Mouse (Mus musculus): ENCODE results near the gene D630003M21Rik.

D630003M21Rik gene

DNA sequence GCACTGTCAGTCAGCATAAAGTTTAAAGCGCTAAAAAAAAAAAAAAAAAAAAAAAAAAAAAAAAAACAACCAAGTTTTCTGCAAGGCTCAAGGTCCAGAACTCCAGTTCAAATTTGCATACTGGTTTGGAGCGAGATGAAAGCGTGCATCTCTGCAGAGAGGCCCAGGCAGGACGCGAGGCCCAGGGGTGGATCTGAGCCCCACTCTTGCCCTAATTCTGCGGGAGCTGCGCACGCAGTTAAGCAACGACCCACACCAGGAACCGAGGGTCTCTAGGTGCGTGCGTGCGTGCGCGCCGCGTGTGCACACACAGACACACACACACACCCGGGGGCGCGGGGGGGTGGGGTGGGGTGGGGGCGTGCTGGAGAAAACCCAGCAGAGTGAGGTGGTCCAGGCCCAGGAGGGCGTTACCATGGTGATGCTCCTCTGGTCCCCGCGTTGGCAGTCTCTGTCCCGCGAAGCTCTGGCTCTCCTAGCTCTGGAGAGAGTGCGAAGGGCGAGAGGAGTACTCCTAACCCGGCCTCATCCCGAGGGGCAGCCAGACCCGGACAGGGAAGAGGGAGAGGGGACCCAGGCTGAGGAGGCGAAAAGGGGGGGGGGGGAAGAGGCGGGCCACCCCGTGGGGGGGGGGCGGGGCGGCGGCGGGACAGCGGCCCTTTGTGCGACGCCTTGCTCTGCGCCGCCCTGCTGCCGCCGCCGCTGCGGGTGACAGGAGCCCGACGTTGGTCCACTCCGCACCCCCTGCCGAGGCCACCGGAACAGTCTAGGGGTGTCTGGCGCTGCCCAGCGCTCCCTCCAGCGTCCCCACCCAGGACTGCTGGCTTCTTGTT lies at the start of gene D630003M21Rik:
TSS of gene D630003M21Rik (minus strand) at position 553 of the 833 bp plus-strand sequence.
- DNase-seq (ENCODE audit: extremely low spot score, low read depth, low spot score) = no peak

DNA sequence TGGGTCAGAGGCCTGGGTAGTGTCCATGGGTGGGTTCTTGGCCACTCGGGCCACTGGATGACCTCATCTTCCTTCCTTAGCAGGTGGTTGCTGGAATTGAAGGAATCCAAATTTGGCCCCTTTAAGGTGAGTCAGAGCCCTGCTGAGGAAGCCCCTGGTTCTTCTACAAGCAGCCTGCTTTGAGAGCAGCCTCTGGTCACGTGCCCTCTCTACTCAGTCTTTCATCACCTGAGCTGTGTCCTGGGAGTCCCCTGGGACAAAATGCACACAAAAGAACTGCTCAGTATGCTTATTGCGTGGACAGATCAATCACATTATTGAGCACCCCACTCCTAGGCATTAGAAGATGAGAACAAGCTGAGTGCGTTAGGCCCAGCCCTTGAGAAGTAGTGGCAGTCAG lies 47.9 kb upstream of the D630003M21Rik start:
- DNase-seq (ENCODE audit: extremely low spot score, low read depth, low spot score) = no peak

DNA sequence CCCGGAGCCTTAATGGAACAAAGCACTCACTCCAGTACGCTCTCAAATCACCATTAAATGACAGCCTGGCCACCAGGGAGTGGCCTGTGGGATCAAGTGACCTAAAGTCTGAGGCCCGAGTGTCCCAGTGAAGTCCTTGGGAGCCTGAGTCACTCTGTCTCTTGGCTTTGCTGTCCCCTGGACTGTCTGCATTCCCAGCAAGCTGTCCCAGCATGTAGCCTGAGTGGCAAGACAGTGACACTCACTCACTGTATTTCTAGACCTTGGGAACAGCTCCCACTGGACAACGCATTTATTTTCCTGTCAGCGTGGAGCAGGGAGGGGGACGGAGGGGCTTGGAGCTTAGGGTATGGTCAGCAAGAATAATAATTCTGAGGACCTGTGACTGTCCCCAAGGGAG lies 47.4 kb upstream of the D630003M21Rik start:
- no peak for DNase-seq (ENCODE audit: extremely low spot score, low read depth, low spot score)

DNA sequence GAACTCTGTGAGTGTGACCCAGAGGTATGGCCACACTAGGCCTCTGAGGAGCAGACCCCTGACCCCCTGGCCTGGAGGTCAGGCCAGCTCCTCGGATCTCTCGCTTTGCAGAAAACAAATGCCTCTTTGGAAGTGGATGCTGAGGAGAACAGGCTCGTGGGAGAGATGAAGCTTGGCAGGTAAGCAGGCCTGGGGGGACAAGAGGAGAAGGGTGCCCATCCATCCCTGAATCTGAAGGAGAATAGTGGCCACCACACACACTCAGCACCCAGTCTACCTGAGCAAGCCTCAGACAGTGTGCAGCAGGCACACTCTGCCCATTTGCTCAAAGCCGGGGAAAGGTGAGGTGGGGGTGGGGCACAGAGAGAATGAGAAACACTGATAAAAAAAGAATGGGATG lies 46.8 kb upstream of the D630003M21Rik start:
- DNase-seq (ENCODE audit: extremely low spot score, low read depth, low spot score) = no peak

DNA sequence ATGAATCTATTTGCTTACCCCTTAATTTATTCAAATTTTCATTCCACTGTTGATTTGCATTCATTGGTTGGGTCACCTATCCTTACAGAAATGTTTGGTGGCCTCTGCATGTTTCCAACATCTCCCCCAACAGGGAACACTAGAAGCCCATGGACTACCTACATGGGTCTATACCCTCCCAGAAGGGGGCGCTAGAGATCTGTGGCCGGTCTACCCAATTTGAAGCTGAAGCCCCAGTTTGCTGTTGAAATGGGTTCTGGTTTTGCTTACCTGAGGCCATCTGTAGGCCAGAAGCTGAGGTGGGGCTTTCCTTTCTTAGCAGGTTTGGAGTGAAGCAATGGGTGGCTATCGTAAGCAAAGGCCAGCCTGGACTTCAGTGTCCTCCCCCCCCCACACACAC lies 46.3 kb upstream of the D630003M21Rik start:
- no peak for DNase-seq (ENCODE audit: extremely low spot score, low read depth, low spot score)

DNA sequence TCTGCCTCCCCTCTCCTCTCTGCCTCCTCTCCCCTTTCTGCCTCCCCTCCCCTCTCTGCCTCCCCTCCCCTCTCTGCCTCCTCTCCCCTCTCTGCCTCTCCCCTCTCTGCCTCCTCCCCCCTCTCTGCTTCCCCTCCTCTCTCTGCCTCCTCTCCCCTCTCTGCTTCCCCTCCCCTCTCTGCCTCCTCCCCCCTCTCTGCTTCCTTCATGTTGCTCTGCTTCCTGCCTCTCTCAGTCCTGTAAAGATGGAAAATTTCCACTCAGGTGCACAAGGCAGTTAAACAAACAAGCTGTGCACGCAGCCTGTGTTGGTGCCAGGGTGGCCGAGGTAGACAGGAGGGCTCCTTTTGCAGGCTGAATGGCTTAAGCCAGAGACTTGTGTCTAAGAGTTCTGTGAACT lies 44.6 kb upstream of the D630003M21Rik start:
- no peak for DNase-seq (ENCODE audit: extremely low spot score, low read depth, low spot score)

DNA sequence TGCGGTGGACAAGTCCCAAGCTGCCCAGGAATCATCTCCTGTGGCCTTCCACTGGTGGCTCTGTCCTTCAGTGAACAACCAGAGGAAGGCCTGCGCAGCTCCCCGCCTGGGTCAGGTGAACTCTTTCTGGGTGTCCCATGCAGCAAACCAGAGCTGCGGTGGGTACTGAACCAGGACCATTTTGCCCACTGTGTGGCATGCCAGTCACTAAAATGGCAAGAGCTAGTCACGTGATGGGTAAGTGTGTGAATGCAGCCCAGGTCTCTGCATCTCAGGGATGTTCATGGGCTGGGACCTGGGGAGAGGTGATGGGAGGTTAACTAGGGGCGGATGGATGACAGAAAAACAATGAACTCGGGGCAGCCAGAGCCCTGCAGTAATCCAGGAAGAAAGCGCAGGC lies 41.0 kb upstream of the D630003M21Rik start:
- DNase-seq (ENCODE audit: extremely low spot score, low read depth, low spot score) = no peak

DNA sequence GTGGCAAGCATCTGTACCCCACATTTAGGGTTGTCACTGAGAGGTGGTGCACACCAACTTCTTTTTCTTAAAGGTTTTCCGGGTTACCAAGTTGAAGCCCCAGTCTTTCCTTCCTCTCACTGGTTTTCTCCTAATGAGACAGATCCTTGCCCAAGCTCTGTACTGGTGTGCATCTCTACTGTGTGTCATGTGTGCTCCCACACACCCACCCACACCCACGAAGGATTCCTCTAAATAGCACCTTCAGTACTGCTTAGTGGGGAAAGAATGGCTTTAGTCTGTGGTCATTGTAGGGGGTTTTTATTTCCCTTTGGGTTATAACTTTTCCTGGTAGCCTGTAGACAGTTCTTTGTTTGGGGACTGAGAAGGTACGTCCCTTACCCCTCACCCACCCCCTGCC lies 35.9 kb upstream of the D630003M21Rik start:
- no peak for DNase-seq (ENCODE audit: extremely low spot score, low read depth, low spot score)

DNA sequence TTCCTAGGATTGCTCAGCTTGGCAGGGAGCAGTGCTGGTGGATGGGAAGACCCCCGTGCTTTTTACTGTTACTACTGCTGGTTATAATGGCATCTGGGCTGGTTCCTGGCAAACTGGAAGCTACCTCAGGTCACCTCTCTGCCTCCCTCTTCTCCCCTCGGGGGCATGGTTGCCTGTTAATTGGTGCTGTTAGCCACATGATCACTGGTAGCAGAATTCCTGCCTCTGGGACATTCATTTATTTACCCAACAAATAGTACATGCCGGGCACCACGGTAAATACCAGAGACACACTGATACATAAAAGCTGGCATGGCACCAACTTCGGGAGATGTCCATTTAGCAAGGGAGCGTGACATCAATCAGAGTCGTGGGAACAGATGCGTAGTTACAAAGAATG lies 30.5 kb upstream of the D630003M21Rik start:
- no peak for DNase-seq (ENCODE audit: extremely low spot score, low read depth, low spot score)

DNA sequence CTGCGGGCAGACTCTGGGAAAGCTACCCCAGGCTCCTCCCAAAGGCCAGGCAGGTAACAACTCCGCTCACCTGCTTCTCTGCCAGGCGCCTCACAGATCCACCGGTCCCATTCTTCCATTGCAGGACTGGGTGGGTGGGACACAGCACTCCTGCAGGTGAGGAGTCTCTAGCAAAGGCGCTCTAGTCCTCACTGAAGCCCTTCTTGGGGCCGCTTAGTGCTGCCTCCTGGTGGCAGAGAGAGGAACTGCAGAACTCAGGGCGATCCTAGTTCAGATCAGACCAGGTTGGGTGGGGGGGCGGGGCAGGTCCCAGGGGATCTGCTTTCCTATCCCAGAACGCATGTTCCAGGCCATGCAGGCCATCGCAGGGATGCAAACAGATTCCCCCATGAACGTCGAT lies 29.8 kb upstream of the D630003M21Rik start:
- peak; percentile 60 for DNase-seq (ENCODE audit: extremely low spot score, low read depth, low spot score)

DNA sequence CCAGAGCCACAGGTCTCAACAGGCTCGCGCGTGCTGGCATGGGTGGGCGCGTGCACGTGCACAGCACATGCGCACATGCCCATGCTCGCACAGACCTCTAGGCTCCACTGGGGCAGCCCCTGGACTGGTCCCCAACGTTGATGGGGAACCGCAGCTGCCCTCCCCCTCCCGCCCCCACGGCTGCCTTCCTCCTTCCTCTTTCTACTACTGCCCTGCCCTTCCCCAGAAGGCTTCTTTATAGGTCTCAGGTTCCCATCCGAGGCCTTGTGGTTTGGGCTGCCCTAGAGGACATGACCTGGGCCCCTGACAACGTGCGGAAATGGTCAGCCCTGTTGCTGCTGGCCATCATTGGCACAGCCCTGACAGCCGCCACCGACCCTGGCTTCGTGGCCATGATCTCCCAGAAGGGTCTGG lies 29.0 kb upstream of the D630003M21Rik start, which contains the start of gene Bpi:
TSS of gene Bpi (plus strand) at position 90 of the 414 bp plus-strand sequence.
- DNase-seq (ENCODE audit: extremely low spot score, low read depth, low spot score) = no peak

DNA sequence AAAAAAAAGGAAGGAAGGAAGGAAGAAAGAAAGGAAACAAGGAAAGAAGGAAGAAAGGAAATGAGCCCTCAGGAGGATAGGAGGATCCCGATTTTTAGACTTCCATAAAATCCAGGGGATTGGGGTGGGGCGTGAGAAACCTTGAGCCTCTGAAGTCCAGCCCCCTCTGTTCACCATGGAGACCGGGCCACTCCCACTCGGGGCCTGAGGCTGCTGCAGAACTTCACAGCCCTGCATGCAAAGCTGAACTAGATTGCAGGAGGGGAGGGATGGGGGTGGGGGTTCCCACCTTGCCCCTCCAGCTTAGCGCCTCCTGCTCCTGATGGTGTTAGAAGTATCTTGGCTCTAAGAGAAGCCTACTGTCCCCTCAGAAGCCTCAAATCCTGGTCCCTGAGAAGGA lies 27.9 kb upstream of the D630003M21Rik start:
- no peak for DNase-seq (ENCODE audit: extremely low spot score, low read depth, low spot score)

DNA sequence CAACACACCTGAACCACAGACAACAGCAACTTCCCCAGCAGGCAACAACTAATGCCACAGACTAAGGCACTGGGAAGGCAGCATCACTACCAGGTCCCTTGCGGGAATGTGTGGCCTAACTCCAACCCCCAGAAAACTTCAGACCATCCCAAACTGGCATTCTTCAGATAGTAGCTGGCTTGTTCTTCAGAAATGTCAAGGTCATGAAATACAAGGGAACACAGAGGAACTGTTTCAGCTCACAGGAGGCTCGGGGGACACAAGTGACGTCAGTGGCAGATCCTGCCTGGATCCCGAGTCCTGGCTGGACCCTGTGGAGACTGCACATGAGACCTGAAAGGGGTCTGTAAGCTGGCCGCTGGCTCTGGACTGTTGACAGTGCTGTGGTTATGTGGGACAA lies 24.8 kb upstream of the D630003M21Rik start:
- no peak for DNase-seq (ENCODE audit: extremely low spot score, low read depth, low spot score)

DNA sequence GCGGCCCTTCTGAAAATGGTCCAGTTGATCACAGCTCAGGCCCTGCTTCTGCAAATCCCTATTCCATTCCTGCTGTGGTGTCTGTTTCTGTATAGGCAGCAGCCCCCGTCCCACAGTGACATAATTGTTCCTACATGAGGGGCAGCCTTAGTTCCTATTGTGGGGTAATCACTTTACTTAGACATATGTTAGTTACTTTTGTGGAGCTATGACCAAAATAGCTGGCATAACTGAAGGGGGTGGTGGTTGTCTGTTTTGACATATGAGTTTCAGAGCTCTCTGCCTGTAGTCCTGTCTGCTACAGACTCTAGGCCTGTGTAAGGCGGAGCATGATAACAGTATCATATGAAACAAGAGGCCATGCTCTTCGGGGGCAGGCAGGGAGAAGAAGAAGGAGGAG lies 21.5 kb upstream of the D630003M21Rik start:
- no peak for DNase-seq (ENCODE audit: extremely low spot score, low read depth, low spot score)

DNA sequence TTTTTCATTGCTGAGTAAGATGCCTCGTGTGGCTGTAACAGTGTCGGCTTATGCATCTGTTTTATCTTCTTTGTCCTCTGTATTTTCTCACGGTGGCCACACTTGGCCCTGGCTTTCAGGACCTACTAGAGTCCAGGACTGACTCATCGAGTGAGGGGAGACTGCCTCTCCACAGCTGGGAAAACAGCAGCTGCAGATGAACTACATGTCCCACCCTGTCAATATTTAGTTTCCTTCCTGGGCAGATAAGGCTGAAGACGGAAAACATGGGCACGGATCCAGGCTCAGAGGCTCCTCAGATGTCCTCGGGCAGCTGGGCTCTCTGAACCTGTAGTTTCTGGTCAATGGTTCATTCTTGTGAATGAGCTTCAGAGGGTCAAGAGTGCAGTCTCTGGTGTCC lies 19.3 kb upstream of the D630003M21Rik start:
- no peak for DNase-seq (ENCODE audit: extremely low spot score, low read depth, low spot score)

DNA sequence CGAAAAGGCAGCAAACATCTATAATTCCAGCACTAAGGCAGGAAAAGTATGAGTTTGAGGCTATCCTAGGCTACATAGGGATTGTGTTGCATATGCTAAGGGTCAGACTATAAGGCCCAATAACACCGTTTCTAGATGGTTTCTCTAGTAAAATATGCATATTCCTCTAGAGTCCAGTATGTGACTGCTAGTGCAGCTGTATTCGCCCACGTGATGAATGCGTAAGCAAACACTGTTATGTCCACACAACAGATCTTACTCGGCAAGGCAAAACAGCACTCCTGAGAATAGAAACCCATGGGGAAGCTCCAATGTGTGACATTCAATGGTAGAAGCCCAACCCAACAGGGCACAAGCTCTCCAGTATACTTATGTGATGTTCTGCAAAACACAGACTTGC lies 18.8 kb upstream of the D630003M21Rik start:
- no peak for DNase-seq (ENCODE audit: extremely low spot score, low read depth, low spot score)

DNA sequence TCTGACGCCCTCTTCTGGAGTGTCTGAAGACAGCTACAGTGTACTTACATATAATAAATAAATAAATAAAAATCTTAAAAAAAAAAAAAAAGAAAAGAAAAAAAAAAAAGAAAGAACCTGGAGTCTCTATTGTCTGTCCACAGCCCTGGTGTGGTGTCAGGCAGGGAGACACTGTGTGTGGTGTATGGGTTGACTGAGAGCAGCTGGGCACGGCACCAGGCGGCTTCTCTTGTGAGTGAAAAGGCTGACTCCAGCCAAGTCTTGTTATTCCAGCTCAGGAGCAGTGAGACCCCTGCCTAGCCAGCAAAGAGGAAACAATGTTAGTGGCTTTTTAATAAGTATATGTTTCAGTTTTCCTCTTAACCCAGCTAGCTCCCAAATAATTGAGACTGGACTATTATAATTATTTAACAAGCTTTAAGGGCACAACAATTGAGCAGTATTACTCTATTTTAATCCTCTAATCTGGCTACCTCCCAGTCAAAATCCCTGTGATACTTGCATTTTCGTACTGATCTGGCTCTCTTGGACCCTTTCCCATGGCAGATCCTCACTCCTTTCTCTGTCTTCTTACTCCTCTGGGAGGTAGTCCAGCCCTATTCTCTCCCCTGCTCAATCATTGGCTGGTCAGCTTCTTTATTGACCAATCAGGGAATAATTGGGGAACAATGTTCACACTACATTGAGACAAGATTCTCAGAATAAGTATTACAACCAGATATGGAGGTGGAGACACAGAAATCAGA lies 16.2 kb upstream of the D630003M21Rik start:
- no peak for DNase-seq (ENCODE audit: extremely low spot score, low read depth, low spot score)

DNA sequence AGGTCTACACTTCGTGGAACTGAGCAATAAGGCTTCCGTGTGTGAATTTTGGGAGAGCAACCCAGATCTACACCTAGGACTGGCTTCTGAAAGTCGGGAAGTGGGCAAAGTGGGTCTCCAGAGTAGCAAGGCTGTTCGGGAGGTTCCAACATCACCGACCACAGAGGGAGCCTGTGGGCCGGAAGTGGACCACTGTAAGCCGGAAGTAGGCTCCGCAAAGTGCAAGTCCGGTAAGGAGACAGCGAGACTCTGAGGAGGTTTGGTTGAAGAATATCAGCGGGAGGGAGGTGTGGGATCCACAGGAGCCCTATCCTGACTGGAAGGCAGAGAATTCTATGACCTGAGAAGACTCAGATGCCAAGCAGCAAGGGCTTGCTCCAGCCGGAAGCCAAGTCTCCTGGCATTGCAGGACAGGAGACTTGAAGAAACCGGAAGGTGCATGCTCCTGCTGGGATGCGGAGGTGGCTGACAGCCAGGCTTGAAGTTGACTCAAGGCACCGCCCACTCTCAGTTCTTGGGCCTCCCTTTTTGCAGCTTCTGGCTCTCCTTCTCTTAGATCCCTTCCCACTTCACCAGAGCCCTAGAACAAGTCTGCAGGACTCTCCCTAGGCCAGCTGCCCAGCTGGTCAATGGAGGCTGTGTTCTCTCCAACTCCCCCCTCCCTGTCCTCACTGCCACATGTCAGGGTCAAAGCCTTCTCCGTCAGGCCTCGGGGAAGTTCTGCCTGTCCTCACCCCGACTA lies 14.3 kb upstream of the D630003M21Rik start:
- DNase-seq (ENCODE audit: extremely low spot score, low read depth, low spot score) = no peak

DNA sequence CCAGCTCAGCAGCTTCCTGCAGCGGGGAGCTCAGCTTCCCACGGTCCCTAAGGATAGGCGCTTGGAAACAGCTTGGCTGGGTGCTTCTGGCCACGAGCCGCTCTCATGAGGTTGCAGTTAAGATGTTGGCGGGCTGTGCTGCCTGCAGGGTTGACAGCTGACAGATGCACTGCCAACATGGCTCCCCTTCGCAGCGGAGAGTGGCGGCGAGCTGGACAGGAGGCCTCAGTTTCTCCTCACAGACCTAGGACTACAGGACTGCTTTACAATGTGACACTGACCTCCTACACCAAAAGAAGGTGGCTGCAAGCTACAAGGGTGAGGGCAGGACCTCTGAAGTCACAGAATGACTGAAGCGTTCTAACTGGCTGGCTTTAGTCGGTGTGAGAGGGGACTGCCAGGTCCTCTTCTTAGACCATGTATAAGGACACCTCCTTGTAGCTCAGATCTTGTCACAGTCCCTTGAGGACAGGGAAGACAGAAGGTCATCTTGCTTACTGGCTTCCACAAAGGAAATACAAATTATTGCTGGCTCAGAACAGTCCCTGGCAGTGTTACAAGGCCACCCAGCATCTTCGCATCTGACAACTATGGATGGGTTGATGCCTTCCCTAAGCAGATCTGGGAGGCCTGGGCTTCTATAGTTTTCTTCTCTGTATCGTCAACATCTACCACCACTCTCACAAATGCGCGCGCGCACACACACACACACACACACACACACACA lies 13.3 kb upstream of the D630003M21Rik start:
- DNase-seq (ENCODE audit: extremely low spot score, low read depth, low spot score) = no peak

DNA sequence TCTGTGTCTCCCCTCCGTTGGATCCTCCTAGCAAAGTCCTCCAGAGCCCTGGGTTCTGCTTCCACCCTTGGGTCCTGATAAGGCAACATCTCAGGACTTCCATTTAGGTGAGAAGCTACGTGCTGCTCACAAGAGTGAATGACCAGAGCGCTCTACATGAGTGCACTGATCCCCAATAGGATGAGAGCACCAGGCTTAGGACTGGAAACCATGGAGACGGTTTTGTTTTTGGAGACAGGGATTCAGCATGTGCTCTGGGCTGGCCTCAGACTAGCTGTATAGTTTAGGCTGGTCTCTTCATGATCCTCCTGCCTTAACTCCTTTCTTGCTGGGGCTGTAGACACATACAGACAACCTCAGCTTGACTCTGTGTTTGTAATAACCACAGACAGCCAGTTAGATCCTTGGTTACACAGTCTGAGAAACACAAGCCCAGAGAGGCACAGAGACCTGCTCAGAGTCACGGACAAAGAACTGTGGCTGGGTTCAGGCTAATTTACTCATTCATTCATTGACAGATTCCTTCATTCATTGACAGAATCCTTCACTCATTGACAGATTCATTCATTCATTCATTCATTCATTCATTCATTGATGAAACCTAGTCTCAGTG lies 12.2 kb upstream of the D630003M21Rik start:
- no peak for DNase-seq (ENCODE audit: extremely low spot score, low read depth, low spot score)
